Mouse (Mus musculus) CD4-positive, CD25-positive, alpha-beta regulatory T cell, adult 2 months (primary cell): ENCODE measurements around the gene St3gal6.

Experiments used
- DNase-seq: peaks from one replicate; pipeline ENCODE4 v3.0.0-alpha.2; 2012; ENCODE audit warnings: low read depth, low spot score

St3gal6 gene

DNA sequence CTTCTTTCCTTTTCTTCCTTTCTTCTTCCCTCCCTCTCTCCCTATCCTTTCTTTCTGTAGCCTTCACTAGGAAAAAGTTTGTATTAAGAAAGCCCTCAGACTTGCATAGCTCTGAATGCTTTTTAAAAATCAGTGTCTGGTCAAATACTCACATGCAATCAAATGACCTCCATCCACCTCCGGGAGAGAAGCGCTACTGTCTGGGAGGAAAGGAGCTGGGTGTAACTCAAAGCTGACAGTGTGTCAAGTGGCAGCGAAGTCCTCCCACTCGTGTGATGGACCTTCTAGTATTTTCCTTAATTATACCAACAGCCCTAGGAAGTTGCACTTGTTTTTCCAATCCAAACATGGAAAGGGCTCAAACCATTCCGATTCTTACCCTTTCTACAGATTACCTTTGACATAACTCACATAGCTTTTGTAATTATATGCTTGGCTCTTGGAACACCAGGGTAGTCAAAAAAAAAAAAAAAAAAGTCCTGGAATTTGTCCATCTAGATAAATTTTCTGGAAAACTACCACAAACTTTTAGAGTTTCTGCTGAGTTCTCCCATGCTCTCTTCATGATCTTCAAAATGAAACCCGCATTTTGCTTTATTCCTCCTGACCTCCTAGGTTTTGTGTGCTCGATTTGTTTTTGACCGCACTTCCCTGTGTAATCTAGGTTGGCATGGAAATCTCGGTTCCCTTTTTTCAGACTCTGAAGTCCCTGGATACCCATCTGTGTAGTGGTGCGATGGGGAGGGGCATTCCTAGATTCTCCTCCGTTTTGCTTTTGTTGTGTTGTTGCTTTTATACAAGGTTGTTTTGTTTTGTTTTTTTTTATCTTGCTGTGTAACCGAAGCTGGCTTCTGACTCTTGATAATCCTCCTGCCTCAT is at the start of gene St3gal6:
St3gal6 (minus strand) TSS at position 272 of the 879 bp plus-strand sequence.
- no peak for DNase-seq

- DNase-seq: no peak
These were observed 46.7 kb upstream of the St3gal6 start for GRCm38 (mm10) chr16:58570694-58571264.

- no peak for DNase-seq
These were observed 37.2 kb upstream of the St3gal6 start for GRCm38 (mm10) chr16:58561196-58561595.

DNA sequence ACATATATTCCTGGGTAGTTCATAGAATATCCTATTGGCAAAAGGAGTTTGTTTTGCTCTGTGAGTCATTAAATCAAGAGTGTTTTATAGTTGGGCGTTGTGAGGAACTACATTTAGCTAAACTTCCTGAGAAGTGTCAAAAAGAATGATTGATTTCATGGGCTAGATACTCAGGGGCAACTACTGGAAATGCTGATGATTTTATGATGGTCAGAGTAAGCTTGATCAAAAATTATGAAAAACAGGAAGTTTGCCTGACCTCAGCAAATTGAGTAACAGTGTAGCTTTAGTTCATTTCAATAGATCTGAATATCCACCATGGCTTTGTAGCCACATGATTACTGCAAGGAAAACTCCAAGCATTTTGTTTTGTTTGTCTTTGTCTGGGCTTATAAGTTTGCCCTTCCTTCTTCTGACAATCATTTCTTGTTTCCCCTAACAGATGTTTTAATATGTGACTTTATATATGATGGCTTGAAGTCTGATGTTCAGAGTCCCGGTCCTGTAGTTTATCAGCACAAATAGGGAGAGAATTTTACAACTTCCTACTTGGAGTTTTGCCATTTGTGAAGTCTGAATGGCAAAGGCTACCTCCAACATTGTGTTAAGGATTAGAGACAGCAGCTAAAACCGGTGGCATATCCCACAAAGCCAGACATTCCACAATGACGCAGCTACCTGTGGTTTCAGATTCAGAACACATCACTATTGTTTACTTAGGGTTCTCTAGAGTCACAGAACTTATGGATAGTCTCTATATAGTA is 32.2 kb upstream of the St3gal6 start:
- DNase-seq: no peak

DNA sequence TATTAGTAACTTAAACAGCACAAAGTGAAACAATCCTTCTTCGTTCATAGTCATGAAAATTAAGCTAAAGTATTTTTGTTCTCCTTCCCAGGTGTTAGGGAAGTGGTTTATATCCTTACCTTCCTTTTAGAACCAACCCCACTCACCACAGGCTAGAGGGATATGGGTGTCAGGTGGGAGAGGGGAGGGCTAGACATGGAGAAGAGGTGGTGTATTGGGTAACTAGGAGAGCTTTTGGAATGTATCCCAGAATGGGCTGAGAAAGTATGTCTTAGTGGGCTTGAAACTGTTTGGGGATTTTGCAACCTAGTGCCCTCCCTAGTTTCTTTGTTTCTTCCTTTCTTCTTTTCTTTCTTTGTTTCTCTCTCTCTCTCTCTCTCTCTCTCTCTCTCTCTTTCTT is 30.6 kb upstream of the St3gal6 start:
- no peak for DNase-seq

DNA sequence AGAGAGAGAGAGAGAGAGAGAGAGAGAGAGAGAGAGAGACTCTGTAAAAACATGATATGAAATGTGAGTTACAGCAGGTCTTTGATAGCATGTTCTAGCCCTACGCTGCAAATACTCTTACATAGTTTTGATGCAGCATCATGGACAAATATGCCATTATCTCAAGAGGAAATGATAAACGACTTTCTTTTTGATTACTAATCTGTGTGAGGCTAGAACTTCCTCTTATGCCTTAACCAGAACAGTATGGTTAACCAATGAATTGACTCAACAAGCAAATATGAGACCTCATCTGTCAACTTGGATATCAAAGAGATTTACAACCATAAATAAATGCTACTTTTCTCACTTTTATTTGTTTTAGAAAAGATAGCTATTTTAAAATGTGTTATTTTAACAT is 24.0 kb upstream of the St3gal6 start:
- DNase-seq: no peak

DNA sequence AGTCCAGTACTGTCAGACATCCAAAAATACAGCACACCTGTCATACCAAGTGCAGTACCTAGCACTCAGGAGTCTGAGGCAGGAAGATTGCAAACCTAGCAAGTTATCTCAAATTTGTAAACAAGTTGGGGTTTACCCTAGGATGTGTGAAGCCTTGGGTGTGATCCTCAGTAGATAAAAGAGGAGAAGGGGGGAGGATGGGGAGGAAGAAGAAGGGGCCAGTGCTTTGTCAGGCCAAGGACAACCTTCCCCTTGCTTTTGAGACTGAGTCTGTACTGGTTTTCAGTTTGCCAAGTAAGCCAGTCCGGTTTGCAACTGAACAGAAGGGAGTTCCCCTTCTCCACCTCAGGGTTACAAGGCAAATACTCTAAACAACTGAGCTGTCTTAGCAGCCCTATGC is 22.1 kb upstream of the St3gal6 start:
- peak; percentile 31 for DNase-seq

DNA sequence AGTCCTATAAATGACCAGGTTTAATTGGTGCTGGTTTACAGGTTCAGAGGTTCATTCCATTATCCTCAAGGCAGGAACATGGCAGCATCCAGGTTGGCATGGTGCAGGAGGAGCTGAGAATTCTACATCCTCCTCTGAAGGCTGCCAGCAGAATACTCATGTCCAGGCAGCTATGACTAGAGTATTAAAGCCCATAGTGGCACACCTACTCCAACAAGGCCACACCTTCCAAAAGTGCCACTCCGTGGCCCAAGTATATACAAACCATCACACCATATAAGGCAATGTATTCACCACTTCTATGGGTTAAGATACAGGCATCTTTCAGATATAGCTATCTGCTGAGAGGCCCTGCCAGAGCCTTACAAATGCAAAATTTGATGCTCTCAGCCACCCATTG is 15.4 kb upstream of the St3gal6 start:
- no peak for DNase-seq

- no peak for DNase-seq
These were observed 15.0 kb upstream of the St3gal6 start for GRCm38 (mm10) chr16:58539011-58539410.

GRCm38 (mm10) chr16:58536076-58536475 is 12.0 kb upstream of the St3gal6 start:
- no peak for DNase-seq

- DNase-seq: no peak
These were observed 11.2 kb upstream of the St3gal6 start for GRCm38 (mm10) chr16:58535236-58535635.

- DNase-seq: peak; percentile 62
These were observed 10.5 kb upstream of the St3gal6 start for GRCm38 (mm10) chr16:58534245-58535142.

GRCm38 (mm10) chr16:58533742-58534141 is 9.7 kb upstream of the St3gal6 start:
- no peak for DNase-seq

DNA sequence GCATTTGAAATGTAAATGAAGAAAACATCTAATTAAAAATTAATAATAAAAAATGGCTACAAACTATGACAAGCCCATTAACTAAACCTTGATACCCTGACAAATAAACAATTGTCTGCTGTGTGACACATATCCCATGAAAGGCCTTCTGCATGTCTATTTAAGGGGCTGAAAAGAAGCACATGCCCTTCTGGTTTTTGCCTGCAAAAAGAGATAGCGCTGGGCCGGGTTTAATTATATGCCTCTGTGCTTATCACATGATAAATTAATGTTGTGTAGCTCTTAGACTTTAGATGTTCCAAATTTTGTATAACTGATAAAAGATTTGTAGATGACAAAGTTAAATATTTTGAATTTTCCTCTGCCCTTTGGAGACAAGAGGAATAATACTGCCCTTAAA is 9.2 kb upstream of the St3gal6 start:
- no peak for DNase-seq

DNA sequence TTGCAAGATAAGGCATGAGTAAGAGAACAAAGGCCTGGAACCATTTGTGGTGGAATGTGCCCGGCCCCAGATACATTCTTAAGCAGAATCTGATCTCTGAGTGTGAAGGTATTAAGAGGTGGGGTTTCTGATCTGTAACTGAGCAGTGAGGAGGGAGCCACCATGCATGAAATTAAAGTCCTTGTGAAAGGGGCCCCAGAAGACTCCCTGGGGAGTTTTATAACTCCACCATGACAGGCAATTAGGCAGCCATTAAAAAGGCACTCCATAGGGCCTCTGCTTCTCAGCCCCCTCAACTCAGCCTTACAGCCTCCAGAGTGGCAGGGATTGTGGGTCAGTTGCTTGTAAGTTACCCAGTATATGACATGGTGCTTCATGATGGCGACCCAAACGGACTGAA is 8.5 kb upstream of the St3gal6 start:
- no peak for DNase-seq

DNA sequence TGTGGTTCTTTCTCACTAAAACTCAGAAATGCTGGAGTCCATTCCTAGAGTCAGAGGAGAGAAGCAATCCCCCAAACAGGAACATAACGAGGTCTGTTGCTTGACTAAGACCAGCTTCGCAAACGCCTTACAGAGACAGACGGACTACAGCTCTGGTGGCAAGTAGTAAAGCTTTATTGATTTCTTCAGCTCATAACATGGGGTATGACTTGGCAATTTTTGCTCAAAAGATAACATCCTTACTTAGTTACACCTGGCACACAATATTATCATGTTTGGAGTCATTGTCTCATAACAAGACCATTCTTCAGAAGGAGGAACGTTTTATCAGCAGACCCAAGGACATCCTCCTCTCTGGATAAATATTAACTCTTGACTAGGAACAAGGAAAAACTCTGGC is 3.8 kb upstream of the St3gal6 start:
- no peak for DNase-seq

- no peak for DNase-seq
These were observed 2.7 kb upstream of the St3gal6 start for GRCm38 (mm10) chr16:58526729-58527128.

DNA sequence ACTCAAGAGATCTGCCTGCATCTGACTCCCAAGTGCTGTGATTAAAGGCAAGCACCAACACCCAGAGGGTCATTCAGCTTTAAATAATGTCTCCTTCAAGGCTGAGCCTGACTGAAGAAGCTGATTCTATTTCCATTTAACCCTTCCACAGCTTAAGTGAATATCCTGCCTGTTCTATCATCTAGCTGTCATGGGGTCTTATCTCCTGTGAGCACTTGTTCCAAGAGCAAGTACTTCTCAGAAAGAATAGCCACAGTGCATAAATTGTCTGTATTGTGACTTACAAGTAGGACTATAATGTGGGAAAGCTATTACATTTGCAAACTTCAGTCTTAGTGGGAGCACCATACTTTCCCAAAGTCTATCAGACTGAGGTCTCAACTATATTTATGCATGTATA is 1.8 kb upstream of the St3gal6 start:
- no peak for DNase-seq

DNA sequence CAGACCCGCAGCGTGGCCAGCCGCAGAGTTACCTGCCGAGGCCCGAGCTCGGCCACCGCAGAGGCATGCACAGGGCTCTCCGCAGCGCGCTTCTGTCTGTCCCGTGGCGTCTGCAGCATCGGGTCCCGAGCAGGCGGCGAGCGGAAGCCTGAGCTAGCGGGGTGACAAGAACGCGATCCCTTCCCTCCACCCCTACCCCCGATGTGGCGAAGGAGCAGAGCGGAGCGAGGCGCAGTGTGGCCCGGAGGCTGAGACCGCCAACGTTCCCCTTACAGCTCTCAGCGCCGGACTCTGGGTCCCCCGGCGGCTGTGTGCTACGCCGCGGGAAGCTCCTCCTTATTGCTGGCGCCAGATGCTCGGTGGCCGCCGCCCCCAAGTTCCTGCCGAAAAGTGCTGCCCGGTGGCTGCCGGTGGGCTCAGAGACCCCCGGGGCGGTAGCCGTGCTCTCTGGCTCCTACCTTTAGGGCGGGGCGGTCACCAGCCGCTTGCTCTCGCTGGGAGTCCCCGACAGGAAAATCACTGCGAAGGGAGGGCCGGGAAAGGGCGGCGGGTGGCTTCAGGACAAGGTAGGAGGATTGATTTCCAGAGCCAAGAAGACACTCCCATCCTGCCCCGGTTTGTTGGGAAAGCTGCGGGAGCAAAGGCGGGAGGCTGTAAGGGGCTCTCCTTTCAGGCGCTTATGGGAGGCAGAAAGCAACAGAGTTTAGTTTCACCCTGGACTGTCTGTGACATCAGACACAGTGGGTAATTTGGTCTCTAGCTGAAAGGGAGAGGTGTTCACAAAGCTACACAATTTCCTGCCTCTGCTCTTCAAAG is 791 bp downstream of the St3gal6 start:
- DNase-seq: peak; percentile 74

DNA sequence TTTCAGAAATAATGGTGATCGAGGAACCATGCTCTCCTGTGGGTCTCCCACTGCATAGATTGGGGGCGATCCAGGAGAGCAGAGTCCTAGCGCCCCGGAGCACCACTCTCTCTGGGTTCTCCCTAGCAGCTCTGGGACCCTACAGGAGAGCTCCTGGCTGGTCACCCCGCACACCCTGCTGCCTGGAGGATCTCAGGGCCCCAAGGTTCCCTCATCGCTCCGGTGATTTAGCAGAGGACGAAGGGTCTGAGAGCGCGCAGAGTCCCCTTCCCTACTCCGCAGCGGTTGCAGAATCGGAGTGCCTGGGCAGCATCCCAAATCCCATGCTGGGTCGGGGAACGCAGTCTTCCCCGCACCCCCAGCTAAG is 1.4 kb downstream of the St3gal6 start:
- no peak for DNase-seq

- DNase-seq: no peak
These were observed 2.1 kb downstream of the St3gal6 start for GRCm38 (mm10) chr16:58521900-58522299.
